8 mouse cellular contexts compared by ENCODE assay signal in genomic region chr11:78115367-78116145, GRCm38 (mm10). TPM values are rescaled to one million over a fixed set of nuclear protein-coding genes. Genes with fewer than 3 reads are reported as not detected.
DNase-seq lines count a peak whose midpoint lies in the region; ATAC-seq lines count a peak whose summit lies in the region.

No protein-coding gene starts in this region.

- peak; percentile 100 for ATAC-seq in embryonic facial prominence, embryonic 14.5 days (ENCODE audit: low read depth)
- ATAC-seq in kidney, embryonic 14.5 days (ENCODE audit: low FRiP score, low TSS enrichment), result peak; percentile 100
- peak; percentile 100 for ATAC-seq in limb, embryonic 15.5 days (ENCODE audit: insufficient number of reproducible peaks, low FRiP score, low TSS enrichment, low read depth)

- DNase-seq in 3T3-L1 (ENCODE audit: low read depth, low spot score), result peak; percentile 97
- peak; percentile 73 to 88 for DNase-seq in adrenal gland, postnatal 4 days (ENCODE audit: low spot score in 2 of 2)
- peak; percentile 99 for DNase-seq in embryonic facial prominence, embryonic 14.5 days (ENCODE audit: low spot score)
- peak; percentile 94 to 97 for DNase-seq in heart, adult 9 months (ENCODE audit: low spot score in 2 of 2)
- DNase-seq in monocyte, adult 2 months (ENCODE audit: low read depth in 1 of 2, low spot score in 2 of 2), result peak; percentile 21 to 28
- DNase-seq in spleen, postnatal 36 days (ENCODE audit: low spot score in 2 of 2), result peak; percentile 78 to 80

- WGBS in embryonic facial prominence, embryonic 14.5 days, result under 1% methylated on average over 18 of the region's 37 CpGs
- WGBS in kidney, embryonic 14.5 days, result 1% methylated on average over 30 of the region's 37 CpGs
- WGBS in limb, embryonic 15.5 days, result under 1% methylated on average over 36 of the region's 37 CpGs

- no peaks in the 10 kb centered on the region for H3K27me3 ChIP-seq in embryonic facial prominence, embryonic 14.5 days (replicated peaks; ENCODE audit: control insufficient read depth, insufficient read depth, low read length)
- H3K27me3 ChIP-seq in kidney, embryonic 14.5 days (ENCODE audit: control insufficient read depth, insufficient read depth, low read length), result no peaks in the 10 kb centered on the region
- no peaks in the 10 kb centered on the region for H3K27me3 ChIP-seq in limb, embryonic 15.5 days

- H3K4me3 ChIP-seq in embryonic facial prominence, embryonic 14.5 days (ENCODE audit: low read depth, low read length), result peak overlapping the region; percentile 64
- H3K4me3 ChIP-seq in kidney, embryonic 14.5 days (ENCODE audit: low read length), result peak overlapping the region; percentile 80
- peak overlapping the region; percentile 66 for H3K4me3 ChIP-seq in limb, embryonic 15.5 days

- H3K9me3 ChIP-seq in embryonic facial prominence, embryonic 14.5 days (ENCODE audit: control insufficient read depth, low read length), result no peaks in the 10 kb centered on the region
- no peaks in the 10 kb centered on the region for H3K9me3 ChIP-seq in kidney, embryonic 14.5 days (ENCODE audit: control insufficient read depth, low read length)
- no peaks in the 10 kb centered on the region for H3K9me3 ChIP-seq in limb, embryonic 15.5 days

- peaks cover 14% of the 10 kb centered on the region; the same call in 1 of the 2 replicates for H3K4me1 ChIP-seq in embryonic facial prominence, embryonic 14.5 days (ENCODE audit: control insufficient read depth, insufficient read depth, low read length)
- H3K4me1 ChIP-seq in kidney, embryonic 14.5 days (ENCODE audit: control insufficient read depth, insufficient read depth, low read length), result peaks cover 10% of the 10 kb centered on the region
- H3K4me1 ChIP-seq in limb, embryonic 15.5 days, result peaks cover 23% of the 10 kb centered on the region

- peak overlapping the region; percentile 81 for H3K27ac ChIP-seq in embryonic facial prominence, embryonic 14.5 days (replicated peaks; ENCODE audit: low read depth, low read length)
- H3K27ac ChIP-seq in kidney, embryonic 14.5 days (ENCODE audit: low read depth, low read length), result peak overlapping the region; percentile 89
- peak overlapping the region; percentile 82 for H3K27ac ChIP-seq in limb, embryonic 15.5 days

- H3K9ac ChIP-seq in embryonic facial prominence, embryonic 14.5 days (ENCODE audit: low read depth, low read length), result peak overlapping the region; percentile 77
- peak overlapping the region; percentile 68 for H3K9ac ChIP-seq in kidney, embryonic 14.5 days (ENCODE audit: low read depth, low read length)
- peak overlapping the region; percentile 61 for H3K9ac ChIP-seq in limb, embryonic 15.5 days

- H3K36me3 ChIP-seq in embryonic facial prominence, embryonic 14.5 days (ENCODE audit: control insufficient read depth, insufficient read depth, low read length), result no peaks in the 10 kb centered on the region
- H3K36me3 ChIP-seq in kidney, embryonic 14.5 days (ENCODE audit: control insufficient read depth, insufficient read depth, low read length), result no peaks in the 10 kb centered on the region
- no peaks in the 10 kb centered on the region for H3K36me3 ChIP-seq in limb, embryonic 15.5 days

- H3K4me2 ChIP-seq in embryonic facial prominence, embryonic 14.5 days (ENCODE audit: low read depth, low read length), result peak overlapping the region; percentile 57
- H3K4me2 ChIP-seq in kidney, embryonic 14.5 days (replicated peaks; ENCODE audit: low read depth, low read length), result peak overlapping the region; percentile 79
- peak overlapping the region; percentile 75 for H3K4me2 ChIP-seq in limb, embryonic 15.5 days

RNA-seq across cellular contexts. Expression of gene Fam222b, which starts 21.1 kb away (rescaled TPM):
- 10 to 100 TPM; 20.3 to 22.1 TPM for total RNA-seq in adrenal gland, postnatal 4 days (2021)
- 15.9 and 16.3 TPM in 2 replicates for polyA plus RNA-seq in embryonic facial prominence, embryonic 14.5 days (2014; fragmentation: Nextera tagmentation; extraction: Ambion mirVana)
- 15.3 and 16.9 TPM in 2 replicates for polyA plus RNA-seq in kidney, embryonic 14.5 days (2014; fragmentation: Nextera tagmentation; extraction: Ambion mirVana)
- polyA plus RNA-seq in limb, embryonic 15.5 days (2015; fragmentation: Nextera tagmentation; extraction: Ambion mirVana), result 10.5 and 13.2 TPM in 2 replicates

RNA-seq across cellular contexts. Expression of gene Eral1, which starts 35.4 kb away (rescaled TPM):
- total RNA-seq in adrenal gland, postnatal 4 days (2021), result 10 to 100 TPM; 32.1 to 32.9 TPM
- 30.9 and 32.4 TPM in 2 replicates for polyA plus RNA-seq in embryonic facial prominence, embryonic 14.5 days (2014; fragmentation: Nextera tagmentation; extraction: Ambion mirVana)
- polyA plus RNA-seq in kidney, embryonic 14.5 days (2014; fragmentation: Nextera tagmentation; extraction: Ambion mirVana), result 35.2 and 40.1 TPM in 2 replicates
- polyA plus RNA-seq in limb, embryonic 15.5 days (2015; fragmentation: Nextera tagmentation; extraction: Ambion mirVana), result 30.6 and 33.7 TPM in 2 replicates

RNA-seq across cellular contexts. Expression of gene Traf4, which starts 49.8 kb away (rescaled TPM):
- total RNA-seq in adrenal gland, postnatal 4 days (2021), result 10 to 100 TPM; 42.7 to 46.5 TPM
- 52.4 and 60.8 TPM in 2 replicates for polyA plus RNA-seq in embryonic facial prominence, embryonic 14.5 days (2014; fragmentation: Nextera tagmentation; extraction: Ambion mirVana)
- polyA plus RNA-seq in kidney, embryonic 14.5 days (2014; fragmentation: Nextera tagmentation; extraction: Ambion mirVana), result 68.2 and 111 TPM in 2 replicates
- 65.6 and 67.0 TPM in 2 replicates for polyA plus RNA-seq in limb, embryonic 15.5 days (2015; fragmentation: Nextera tagmentation; extraction: Ambion mirVana)

Comparison
In these comparisons a context has a peak if more than half of its experiments do, and no peak if none do; other contexts are left out.
1. Peak in every context shown above with its lines: DNase-seq, ATAC-seq, H3K4me3 ChIP-seq and H3K27ac ChIP-seq.
2. DNase-seq: peak in every context shown above with its lines; median percentile 99 in embryonic facial prominence, embryonic 14.5 days; 97 in 3T3-L1; 96 in heart, adult 9 months; 80 in adrenal gland, postnatal 4 days; 79 in spleen, postnatal 36 days; 24 in monocyte, adult 2 months.